Mouse (Mus musculus): ENCODE data around the gene Slc7a1.

GRCm38 (mm10) chr5:148389007-148389970 lies 10.4 kb downstream of the Slc7a1 start:
- TF ChIP-seq CTCF (IDR thresholded peaks at IDR 0.05; ENCODE audit: extremely low read depth, insufficient read depth, insufficient read length, insufficient replicate concordance), result no peak
- no peak for TF ChIP-seq POLR2A (IDR thresholded peaks at IDR 0.05; ENCODE audit: low read depth, low read length)

Measured in spleen, adult 2 months (tissue).